Mouse (Mus musculus) retina, adult 2 months (tissue): ENCODE data around the gene Gm10964.

Source experiments
- DNase-seq: peaks from one replicate; pipeline ENCODE4 v3.0.0-alpha.2; 2012; ENCODE audit warnings: low read depth, low spot score

The Gm10964 gene

GRCm38 (mm10) chr3:103734696-103735519, 4.3 kb upstream of the Gm10964 start:
- DNase-seq: no peak

- DNase-seq: no peak
Observed at GRCm38 (mm10) chr3:103735776-103736600, 3.2 kb upstream of the Gm10964 start.

GRCm38 (mm10) chr3:103737061-103737754, 2.0 kb upstream of the Gm10964 start:
- DNase-seq: no peak

GRCm38 (mm10) chr3:103737778-103738571, 1.2 kb upstream of the Gm10964 start, which contains the start of gene Olfml3:
TSS of gene Olfml3 (minus strand) at chr3:103738001.
- DNase-seq: peak; percentile 57

- no peak for DNase-seq
Observed at GRCm38 (mm10) chr3:103740342-103740741, 1.2 kb downstream of the Gm10964 start.

GRCm38 (mm10) chr3:103743208-103743607, 4.0 kb downstream of the Gm10964 start:
- no peak for DNase-seq

- DNase-seq: no peak
Observed at GRCm38 (mm10) chr3:103745001-103745770, 6.0 kb downstream of the Gm10964 start.

- DNase-seq: no peak
Observed at GRCm38 (mm10) chr3:103746711-103747110, 7.5 kb downstream of the Gm10964 start.

- DNase-seq: no peak
Observed at GRCm38 (mm10) chr3:103751558-103751957, 12.4 kb downstream of the Gm10964 start.

GRCm38 (mm10) chr3:103755351-103755750, 16.2 kb downstream of the Gm10964 start:
- no peak for DNase-seq

GRCm38 (mm10) chr3:103756920-103757319, 17.8 kb downstream of the Gm10964 start:
- no peak for DNase-seq

- DNase-seq: no peak
Observed at GRCm38 (mm10) chr3:103758456-103758855, 19.3 kb downstream of the Gm10964 start.

- no peak for DNase-seq
Observed at GRCm38 (mm10) chr3:103759261-103759970, 20.2 kb downstream of the Gm10964 start.

GRCm38 (mm10) chr3:103766789-103767188, 27.6 kb downstream of the Gm10964 start:
- DNase-seq: no peak

- DNase-seq: no peak
Observed at GRCm38 (mm10) chr3:103771531-103772130, 32.5 kb downstream of the Gm10964 start.

- no peak for DNase-seq
Observed at GRCm38 (mm10) chr3:103772846-103773245, 33.7 kb downstream of the Gm10964 start.

- DNase-seq: no peak
Observed at GRCm38 (mm10) chr3:103773508-103773907, 34.3 kb downstream of the Gm10964 start.

GRCm38 (mm10) chr3:103774009-103774408, 34.8 kb downstream of the Gm10964 start:
- no peak for DNase-seq

- DNase-seq: no peak
Observed at GRCm38 (mm10) chr3:103777940-103778339, 38.8 kb downstream of the Gm10964 start.
